Mouse (Mus musculus): ENCODE data around the gene Arhgap8.
"Not testable (repeated sequence)": the region's sequence is repeated elsewhere in the genome, so short reads cannot be mapped to it uniquely, and the experiment has no call there.

Gene Arhgap8

DNA sequence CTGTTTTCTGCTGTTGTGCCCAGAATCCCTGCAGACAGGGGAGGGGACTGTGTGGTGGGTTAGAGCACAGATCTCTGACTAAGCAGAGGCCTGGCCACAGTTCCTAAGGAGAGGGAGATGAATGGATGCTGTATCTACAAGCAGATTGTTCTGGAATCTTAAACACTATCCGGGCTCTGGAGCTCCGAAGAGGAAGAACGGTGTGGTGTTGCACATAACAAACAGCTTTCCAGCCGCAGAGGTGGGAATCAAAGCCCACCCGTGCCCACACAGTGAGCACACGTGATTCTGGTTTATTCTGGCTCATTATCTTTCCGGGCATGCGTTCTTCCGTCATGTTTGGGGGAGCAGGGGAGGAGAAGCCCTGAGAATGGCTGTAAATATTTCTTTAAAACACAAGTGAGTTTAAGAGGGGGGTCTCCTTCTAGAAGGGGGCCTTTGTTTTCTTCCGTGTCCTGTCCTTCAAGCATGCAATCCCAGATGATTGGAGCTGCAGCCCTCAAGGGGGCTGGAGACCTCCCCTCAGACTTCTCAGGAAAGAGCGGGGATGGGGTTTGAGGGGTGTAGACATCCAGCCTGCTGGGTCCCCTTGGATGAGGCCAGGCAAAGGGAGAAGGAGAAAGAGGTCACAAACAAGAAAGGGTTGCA, 16.6 kb downstream of the Arhgap8 start:
- peak in 1 of 2 experiments; percentile 15 for DNase-seq (ENCODE audit: low spot score in 2 of 2)

DNA sequence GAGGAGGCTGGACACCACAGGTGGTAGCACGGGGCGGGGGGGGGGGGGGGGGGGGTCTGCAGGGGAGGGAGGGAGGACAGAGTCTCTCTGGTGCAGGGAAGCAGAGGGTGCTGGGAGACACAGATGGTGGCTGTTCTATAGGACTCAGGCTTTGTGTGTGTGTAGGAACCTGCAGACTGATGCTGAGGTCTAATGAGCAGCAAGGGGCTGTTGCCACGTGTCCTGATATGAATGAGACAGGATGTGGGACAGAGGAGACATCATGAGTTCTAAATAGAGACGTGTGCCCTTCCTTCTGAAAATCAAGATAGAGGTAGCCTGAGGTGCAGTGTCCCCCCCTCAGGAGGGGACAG, 17.1 kb downstream of the Arhgap8 start:
- no peak for DNase-seq (ENCODE audit: low spot score in 2 of 2)

DNA sequence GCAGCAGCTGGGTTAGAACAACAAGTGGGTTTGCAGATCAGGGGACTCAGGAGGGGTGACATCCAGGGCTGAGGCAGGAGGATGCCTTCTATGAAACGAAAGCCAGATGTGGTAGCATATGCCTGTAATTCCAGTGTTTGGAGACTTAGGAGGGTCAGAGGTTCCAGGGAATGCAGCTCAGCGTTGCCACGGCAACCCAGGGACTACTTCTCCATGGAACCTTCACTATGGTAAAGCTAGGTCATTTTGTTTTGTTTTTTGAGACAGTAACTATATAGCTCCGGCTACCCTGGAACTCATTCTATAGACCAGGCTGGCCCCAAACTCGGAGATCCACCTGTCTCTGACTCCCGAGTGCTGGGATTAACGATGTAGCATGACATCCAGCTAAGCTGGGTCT, 18.4 kb downstream of the Arhgap8 start:
- DNase-seq (ENCODE audit: low spot score in 2 of 2), result no peak

DNA sequence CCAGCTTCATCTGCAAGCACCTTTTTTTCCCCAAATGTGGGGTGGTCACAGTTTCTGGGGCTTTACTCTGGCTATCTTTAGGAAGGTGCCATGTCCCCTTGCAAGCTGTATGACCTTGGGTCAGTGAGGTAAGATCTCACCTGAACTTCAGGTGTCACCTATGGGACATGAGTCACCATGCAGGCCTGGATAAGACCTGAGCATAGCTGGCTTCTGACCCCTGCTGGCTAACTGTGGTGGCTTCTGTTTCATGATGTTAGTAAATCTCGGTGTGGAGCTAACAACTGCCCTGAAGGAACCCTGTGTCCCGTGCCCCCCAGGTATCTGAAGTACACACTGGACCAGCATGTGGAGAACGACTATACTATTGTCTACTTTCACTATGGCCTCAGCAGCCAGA, 21.7 kb downstream of the Arhgap8 start:
- DNase-seq (ENCODE audit: low spot score in 2 of 2), result no peak

DNA sequence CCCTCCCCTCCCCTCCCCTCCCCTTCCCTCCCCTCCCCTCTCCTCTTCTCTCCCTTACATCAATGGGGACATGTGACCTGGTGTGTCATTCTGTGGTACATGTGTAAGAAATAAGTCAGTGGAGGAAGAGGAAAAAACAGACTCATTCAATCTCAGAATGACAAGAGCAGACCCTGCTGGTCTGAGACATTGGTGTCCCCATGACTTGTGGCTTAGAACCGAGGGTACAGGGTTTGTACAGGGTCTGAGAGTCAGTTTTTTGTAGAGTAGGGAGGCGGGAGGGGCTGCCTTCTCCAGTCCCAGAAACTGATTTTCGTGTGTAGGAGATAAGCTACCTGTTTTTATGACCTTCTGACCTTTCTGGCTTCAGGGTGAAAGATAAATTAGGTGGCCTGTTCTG, 23.5 kb downstream of the Arhgap8 start:
- no peak for DNase-seq (ENCODE audit: low spot score in 2 of 2)

DNA sequence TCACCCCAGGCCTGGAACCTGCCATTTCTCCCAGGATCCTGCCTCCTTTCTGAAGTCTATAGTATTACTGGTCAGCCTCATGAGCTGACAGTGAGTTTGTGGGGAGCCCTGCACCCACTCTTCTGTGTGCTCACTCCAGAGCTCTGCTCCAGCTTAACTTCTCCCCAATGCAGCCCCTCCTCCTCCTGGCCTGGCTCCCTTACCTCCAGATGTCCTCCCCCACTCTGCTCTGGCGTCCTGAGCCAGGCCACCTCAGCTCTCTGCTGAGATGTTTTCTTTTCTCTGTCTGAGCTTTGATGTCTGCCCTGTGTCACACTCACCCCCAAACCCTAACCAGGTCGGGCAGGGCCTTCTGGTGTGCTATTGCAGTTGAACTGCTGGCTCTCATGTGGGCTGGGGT, 24.5 kb downstream of the Arhgap8 start:
- no peak for DNase-seq (ENCODE audit: low spot score in 2 of 2)

DNA sequence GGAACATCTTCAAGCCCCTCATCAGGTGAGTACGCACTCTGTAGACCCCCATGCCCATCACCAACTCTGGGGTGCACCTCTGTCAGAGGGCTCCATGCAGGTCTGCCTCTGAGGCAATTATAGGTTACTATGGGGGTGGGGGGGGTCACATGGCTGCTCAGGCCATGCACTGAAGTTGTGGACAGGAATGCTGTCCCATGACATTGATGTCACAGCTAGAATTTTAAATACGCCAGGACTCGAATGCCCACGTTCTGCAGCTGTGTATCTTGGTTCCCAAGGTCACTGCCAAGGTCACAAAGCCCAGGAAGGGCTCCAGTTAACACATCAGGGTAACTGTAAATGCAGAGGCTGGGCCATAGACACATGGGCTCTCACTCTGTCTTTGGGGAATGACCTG, 26.0 kb downstream of the Arhgap8 start:
- no peak for DNase-seq (ENCODE audit: low spot score in 2 of 2)

DNA sequence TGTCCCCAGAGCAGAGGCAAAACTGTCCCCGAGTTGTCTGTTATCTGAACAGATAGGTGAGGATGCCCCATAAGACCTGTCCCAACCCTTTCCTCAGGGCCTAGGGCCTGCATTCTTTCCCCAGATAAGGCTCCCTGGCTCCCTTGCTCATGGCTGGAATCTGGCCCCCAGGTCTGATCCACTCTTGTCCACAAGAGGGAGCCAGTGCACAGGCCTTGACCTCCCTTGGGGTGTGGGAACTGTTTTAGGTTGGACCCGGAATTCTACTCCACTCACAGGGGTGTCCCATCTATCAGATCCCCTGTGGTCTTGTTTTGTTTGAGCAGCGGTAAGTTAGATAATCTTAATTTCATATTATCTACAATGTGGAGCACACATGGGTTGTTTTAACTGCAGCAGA, 35.1 kb downstream of the Arhgap8 start:
- DNase-seq (ENCODE audit: low spot score in 2 of 2), result peak in 1 of 2 experiments; percentile 71

DNA sequence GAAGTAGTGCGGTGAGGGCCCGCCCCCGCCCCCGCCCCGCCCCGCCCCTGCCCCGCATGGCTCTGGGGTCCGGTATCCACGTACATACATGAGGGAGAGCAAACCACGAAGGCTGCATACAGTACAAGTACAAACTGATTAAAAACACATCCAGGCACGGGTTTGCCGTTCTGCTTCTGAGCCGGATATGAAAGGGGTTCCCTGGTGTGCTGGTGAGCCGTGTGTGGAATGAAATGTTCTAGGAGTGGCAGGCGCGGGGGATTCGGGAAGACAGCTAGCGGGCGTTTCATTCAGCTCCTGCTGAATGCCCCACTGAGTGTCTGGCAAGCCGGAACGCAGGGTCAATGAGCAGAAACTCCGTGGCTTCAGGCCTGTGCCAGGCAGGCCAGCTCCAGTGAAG, 36.6 kb downstream of the Arhgap8 start:
- no peak for DNase-seq (ENCODE audit: low spot score in 2 of 2)

DNA sequence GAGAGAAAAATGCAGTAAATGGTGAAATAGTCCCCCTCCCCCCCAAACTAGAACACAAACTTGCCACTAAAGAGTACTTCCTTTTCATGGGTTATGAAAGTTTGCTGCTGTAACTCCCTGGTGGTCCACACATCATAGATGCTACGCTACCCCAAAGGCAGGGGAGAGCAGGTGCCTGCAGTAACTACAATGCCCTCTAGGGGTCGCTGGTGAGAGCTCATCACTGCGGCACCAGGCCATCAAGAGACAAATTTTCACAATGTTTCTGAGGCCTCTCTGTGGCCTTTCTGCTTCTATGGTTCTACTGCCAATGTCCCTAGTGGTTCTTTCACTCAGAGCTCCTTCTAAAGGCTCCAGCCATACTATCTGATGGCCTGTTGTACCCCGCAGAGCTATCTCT, 38.6 kb downstream of the Arhgap8 start:
- DNase-seq (ENCODE audit: low spot score in 2 of 2), result no peak

DNA sequence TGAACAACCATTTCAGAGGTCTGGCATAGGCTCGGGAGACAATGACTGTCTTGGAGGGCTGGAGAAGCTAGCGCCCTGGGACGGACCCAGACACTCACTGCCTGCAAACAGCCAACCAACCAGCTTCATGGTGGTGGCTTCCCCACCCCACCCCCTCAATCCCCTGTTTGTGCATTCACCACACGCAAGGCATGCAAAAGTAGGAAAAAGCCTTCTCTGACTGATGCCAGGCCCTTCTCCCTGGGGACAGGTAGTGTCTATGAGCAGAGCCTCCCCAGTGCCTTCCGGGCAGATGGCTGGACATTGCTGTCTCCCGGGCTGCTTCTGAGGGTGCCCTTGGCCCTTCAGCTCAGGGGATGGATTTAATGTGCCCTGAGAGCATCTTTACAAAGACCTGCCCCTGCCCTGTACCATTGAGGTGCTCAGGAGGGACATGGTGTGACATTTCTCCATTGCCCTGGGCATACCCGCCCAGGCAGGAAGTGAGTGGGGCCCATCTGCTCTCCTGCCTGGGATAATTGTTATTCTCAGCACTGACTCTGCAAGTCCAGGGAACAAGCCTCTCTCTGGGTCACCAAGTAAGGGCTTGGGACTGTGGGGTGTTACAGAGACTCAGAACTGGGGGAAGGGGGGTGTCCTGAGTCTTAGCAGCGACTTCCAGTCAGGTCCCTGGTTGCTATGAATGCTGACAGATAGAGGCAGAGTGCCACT, 43.0 kb downstream of the Arhgap8 start:
- no peak for DNase-seq (ENCODE audit: low spot score in 2 of 2)

DNA sequence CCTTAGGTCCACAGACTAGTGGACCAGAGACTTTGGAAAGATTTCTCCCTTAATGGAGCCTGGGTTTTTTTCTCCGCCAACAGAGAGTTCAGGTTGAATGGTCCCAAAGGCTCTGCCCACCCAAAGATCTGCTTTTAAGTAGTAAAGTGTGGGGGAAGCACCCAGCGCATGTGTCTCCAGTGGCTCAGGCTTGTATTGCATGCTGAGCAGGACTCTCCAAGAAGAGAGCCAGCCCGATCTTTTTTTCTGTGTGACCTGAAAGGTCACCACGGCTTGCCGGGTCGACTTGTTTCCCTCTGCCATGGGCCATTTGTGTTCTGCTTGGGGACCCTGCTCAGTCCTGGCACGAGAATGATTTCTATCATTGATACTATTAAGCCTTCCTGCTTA, 43.6 kb downstream of the Arhgap8 start:
- DNase-seq (ENCODE audit: low spot score in 2 of 2), result no peak

DNA sequence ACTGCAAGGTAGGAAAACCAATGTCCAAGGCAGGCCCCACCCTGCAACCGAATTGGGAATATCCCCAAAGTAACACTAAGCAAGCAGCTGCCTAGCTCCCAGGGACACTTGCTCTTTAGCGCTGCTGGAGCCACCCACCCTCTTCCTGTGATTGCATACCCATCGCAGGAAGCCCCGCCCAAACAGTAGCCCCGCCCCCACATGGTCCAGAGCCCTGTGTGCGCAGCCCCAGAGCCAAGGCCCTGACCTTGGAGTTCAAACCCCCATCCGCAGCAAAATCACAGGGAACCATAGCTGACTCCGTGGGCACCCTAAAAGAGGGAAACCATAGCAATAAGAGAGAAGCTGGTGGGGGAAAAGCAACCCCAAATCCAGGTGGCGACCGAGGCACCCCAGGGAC, 46.8 kb downstream of the Arhgap8 start:
- no peak for DNase-seq (ENCODE audit: low spot score in 2 of 2)

DNA sequence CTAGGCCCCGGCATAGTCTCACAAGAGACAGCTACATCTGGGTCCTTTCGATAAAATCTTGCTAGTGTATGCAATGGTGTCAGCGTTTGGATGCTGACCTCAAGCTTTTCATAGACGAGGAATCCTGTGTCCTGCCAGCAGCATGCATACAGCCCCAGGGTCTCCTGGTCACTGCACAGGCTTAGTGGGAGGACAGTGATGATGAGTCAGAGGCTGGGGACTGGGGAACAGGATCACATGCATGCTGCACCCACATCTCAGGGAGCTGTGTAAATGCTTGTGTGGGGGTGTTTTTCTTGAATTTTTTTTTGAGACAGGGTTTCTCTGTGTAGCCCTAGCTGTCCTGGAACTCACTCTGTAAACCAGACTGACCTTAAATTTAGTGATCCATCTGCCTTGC, 48.7 kb downstream of the Arhgap8 start:
- DNase-seq (ENCODE audit: low spot score in 2 of 2), result not testable (repeated sequence)

DNA sequence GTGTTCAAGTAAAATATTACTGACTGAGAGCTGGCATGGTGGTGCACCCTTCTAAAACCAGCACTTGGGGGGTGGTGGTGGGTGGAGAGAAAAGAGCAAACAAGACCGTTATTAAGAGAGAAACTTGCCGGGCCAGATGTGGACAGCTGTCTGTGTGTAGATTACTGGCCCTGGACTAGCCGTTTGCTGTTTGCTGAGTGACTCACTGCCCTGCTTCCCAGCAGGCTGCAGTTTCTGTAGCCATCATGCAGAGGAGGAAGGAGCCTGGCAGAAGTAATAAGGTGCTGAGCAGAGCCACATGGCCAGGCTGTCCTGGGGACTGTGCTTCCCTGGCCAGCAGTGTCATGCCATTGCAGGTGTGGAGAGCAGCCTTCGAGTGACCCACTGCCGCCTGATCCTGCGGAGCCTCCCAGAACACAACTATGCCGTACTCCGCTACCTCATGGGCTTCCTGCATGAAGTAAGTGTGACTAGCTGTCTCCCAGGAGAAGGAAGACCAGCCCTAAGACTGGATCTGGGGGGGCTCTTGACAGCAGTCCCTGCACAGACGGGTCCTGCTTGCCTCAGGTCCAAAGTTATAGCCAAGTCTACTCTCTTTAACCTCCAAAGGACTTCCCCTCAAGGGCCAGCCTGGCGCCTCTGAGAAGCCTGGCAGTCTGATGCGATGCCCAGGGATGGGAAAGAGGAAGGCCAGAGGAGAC, 49.9 kb downstream of the Arhgap8 start:
- no peak for DNase-seq (ENCODE audit: low spot score in 2 of 2)

DNA sequence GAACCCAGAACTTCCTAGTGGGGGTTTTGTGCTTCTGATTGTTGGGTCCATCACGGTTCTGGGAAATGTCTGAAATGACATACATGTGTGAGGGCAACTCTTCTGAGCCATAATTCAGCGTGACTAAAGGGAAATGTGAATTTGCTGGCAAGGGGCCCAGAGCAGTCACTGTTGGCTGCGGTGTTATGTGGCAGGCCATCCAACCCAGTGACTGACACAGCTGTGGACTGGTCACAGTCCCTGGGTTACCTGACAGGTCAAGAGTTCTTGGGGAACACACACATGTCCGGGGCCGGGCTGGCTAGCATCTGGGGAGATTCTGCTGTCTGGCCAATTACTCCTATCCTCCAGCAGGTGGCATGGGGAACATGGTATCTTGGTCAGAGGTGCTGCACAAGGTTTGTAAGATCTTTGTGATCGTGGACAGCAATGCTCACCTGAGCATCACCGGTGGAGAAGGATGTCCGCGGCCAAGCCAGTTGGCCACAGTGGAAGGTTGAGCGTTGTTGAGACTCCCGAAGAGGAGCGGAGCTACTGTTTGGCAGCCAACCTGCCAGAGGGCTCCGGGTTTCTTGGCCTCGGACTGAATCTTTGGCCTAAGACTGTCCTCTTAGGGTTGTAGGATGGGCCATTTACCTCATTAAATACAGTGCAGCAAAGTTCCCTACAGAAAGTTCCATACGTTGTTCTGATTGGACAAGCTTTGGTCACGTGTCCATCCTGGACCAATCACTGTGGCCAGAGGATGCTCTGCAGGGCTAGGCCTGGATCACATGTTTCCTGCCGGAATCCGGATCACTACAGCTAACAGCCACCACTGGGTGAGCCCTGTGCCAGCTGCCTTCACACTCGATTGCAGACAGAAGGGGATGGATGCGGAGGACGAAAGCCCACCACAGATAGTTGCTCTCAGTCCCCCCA, 52.6 kb downstream of the Arhgap8 start:
- no peak for DNase-seq (ENCODE audit: low spot score in 2 of 2)

DNA sequence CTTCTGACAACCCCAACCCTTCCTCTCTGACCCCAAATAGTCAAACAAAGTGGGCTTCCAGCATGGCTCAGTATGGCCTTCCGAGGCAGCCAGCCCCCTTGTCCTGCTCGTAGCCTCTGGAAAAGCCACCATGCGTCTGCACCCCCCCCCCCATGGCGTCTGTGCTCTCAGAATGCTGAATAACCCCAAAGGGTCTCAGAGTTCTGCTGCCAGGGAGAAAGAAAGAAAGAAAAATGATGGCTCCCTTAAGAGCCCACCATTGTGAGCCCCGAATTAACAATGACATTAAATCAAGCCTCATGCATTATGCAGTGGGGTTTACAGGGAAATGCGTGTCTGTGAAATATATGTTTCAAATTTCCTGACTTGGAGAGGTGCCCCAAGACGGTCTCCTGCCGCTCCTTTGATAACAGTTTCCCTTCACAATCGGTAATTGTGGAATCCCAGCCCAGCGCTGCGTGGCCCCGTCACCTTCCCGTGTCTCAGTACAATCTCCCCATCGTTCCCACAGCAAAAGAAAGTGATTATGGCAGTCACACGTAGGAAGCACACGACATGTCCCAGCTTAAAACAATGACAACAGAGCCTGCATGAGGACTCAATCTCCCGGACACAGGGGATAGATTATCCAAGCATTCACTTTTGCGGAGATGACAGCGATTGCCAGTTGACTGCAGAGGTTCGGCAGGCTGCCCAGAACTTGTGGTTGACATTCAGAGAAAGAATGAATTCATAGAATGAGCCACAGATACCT, 55.7 kb downstream of the Arhgap8 start:
- no peak for DNase-seq (ENCODE audit: low spot score in 2 of 2)

DNA sequence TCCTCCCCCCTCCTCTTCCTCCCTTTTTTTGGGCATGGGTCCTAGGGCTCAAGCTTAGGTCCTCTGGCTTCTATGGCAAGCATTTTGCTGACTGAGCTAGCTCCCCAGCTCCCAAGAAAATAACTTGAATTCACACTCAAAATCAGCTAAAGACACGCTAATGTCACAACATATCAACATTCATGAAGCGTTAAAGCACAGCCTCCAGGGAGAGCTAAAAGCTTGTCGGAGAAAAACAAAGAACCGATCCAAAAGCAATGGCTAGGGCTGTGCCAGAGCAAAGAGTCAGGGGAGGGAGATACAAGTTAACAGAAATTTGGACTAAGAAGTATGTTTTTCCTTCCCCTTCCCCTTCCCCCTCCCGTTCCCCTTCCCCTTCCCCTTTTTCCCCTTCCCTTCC, 58.7 kb downstream of the Arhgap8 start:
- no peak for DNase-seq (ENCODE audit: low spot score in 2 of 2)

DNA sequence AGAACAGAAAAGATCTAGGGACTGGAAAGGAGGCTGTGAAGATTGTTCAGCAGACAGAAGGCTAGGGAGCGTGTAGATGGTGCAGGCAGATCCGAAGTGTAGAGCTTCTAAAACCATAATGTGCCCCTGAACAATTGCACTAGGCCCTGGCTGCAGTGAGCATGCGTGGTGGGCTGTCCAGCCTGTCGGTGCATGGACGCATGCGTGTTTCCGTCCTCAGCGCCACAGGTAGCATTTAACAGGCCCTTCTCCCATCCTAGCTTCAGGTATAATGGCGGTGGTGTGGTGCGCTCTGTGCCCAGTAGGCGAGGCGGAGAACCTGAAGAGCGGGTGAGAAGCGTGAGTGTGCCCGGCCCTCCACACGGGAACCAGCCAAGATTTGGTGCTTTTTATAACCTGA, 65.0 kb downstream of the Arhgap8 start:
- DNase-seq (ENCODE audit: low spot score in 2 of 2), result no peak

DNA sequence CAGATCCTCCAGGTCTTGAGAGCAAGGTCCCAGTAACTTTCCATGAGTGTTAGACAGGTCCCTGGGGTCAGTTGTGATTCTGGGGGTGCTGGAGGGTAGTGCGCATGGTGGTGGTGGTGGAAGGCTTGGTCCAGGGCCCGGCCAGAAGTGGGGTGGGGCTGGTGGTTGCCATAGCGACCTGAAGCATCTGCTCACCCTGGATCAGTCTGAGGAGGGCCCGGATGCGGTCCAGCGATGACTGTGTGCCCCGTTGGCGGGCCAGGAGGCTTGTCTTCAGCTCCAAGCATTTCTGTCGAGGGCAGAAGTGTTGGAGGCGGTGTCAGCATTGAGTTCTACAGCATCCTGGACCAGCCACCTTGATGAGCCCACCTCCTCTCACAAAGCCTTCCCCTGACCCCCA, 67.3 kb downstream of the Arhgap8 start:
- DNase-seq (ENCODE audit: low spot score in 2 of 2), result no peak

DNA sequence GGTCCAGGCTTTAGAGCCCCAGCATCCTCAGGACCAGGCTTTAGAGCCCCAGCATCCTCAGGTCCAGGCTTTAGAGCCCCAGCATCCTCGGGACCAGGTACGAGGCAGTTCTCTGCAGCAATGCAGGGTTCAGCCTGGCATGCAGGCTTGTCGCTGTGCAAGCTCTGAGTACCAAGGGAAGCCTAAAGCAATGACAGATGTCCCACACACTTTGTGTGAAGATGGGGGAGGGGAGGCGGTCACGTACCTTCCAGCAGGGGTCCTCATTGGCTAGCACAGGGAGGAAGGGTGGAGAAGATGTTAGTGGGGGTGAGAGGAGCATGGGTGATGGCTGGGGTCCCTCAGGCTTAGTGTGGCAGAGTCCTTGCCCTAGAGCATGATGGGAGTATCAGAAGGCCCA, 73.8 kb downstream of the Arhgap8 start:
- no peak for DNase-seq (ENCODE audit: low spot score in 2 of 2)
